Mouse (Mus musculus) ES-Bruce4 (cell line): ENCODE measurements around the gene Eml2.

ENCODE experiments used
- CTCF ChIP-seq: IDR thresholded peaks from one replicate; pipeline ENCODE4 v1.8.1; 2011; ENCODE audit warnings: low read depth, low read length
- EP300 ChIP-seq: IDR thresholded peaks from 2 replicates; pipeline ENCODE4 v1.6.1; 2011; ENCODE audit warnings: low read depth, low read length; ENCODE audit not compliant: insufficient read depth
- POLR2A ChIP-seq: IDR thresholded peaks from one replicate; pipeline ENCODE4 v1.8.1; 2011; ENCODE audit warnings: low read length; ENCODE audit not compliant: insufficient read depth

GRCm38 (mm10) chr7:19202065-19202850, 26.0 kb downstream of the Eml2 start:
- TF ChIP-seq CTCF, result no peak
- no peak for TF ChIP-seq POLR2A
- TF ChIP-seq EP300, result no peak
